Mouse (Mus musculus): ENCODE results near the gene Scgb1c1. TPM values are rescaled to one million over a fixed set of nuclear protein-coding genes. Genes with fewer than 3 reads are reported as not detected.
A peak's percentile ranks its signal among the peaks of the same experiment; 100 is the strongest.

Scgb1c1 gene
- polyA plus RNA-seq, 1 experiment from 2014 or later: not detected

GRCm38 (mm10) chr7:140857550-140858505 is 12.5 kb downstream of the Scgb1c1 start, which contains the start of gene Bet1l:
TSS of gene Bet1l (minus strand) at chr7:140857577.
- peaks cover 66% of the 10 kb centered on the region for H3K36me3 ChIP-seq
- 40% methylated on average over 40 of the region's 40 CpGs for WGBS

GRCm38 (mm10) chr7:140858746-140859145 is 13.4 kb downstream of the Scgb1c1 start:
- Histone ChIP-seq H3K27me3 (no peaks in the 10 kb centered on the region), H3K4me3 (replicated peaks) (peak overlapping the region; percentile 75), H3K27ac (no peak overlapping the region), H3K4me1 (replicated peaks) (peaks cover 25% of the 10 kb centered on the region), H3K4me2 (peak overlapping the region; percentile 100), H3K9ac (replicated peaks) (no peak overlapping the region), H3K9me3 (no peaks in the 10 kb centered on the region), H3K36me3 (peaks cover 65% of the 10 kb centered on the region)
- no peak for ATAC-seq (ENCODE audit: insufficient number of reproducible peaks, insufficient read depth, low FRiP score, low TSS enrichment, low read depth)
- WGBS: 94% methylated on average over 8 of the region's 8 CpGs

More at GRCm38 (mm10) chr7:140857550-140858505, 12.5 kb downstream of the Scgb1c1 start, which contains the start of gene Bet1l:
- H3K9ac ChIP-seq (replicated peaks): peak within 1 kb of the TSS; percentile 90
- H3K27ac ChIP-seq: peak within 1 kb of the TSS; percentile 82
- H3K4me2 ChIP-seq: peak within 1 kb of the TSS; percentile 100
- peak; percentile 38 for ATAC-seq (ENCODE audit: insufficient number of reproducible peaks, insufficient read depth, low FRiP score, low TSS enrichment, low read depth)
- H3K27me3 ChIP-seq: no peaks in the 10 kb centered on the region
- no peaks in the 10 kb centered on the region for H3K9me3 ChIP-seq
- H3K4me3 ChIP-seq (replicated peaks): peak within 1 kb of the TSS; percentile 75
- peaks cover 25% of the 10 kb centered on the region for H3K4me1 ChIP-seq (replicated peaks)

- peaks cover 68% of the 10 kb centered on the region for H3K36me3 ChIP-seq
- ATAC-seq (ENCODE audit: insufficient number of reproducible peaks, insufficient read depth, low FRiP score, low TSS enrichment, low read depth): no peak
- peaks cover 23% of the 10 kb centered on the region for H3K4me1 ChIP-seq (replicated peaks)
- no peaks in the 10 kb centered on the region for H3K9me3 ChIP-seq
- no peak overlapping the region for H3K27ac ChIP-seq
- H3K27me3 ChIP-seq: no peaks in the 10 kb centered on the region
- 71% methylated on average over 6 of the region's 6 CpGs for WGBS
- no peak overlapping the region for H3K4me3 ChIP-seq (replicated peaks)
- H3K9ac ChIP-seq (replicated peaks): no peak overlapping the region
- no peak overlapping the region for H3K4me2 ChIP-seq
These were observed 14.7 kb downstream of the Scgb1c1 start for GRCm38 (mm10) chr7:140859997-140860396.

GRCm38 (mm10) chr7:140860728-140861127 is 15.4 kb downstream of the Scgb1c1 start:
- no peaks in the 10 kb centered on the region for H3K9me3 ChIP-seq
- no peaks in the 10 kb centered on the region for H3K27me3 ChIP-seq
- H3K27ac ChIP-seq: no peak overlapping the region
- peaks cover 16% of the 10 kb centered on the region for H3K4me1 ChIP-seq (replicated peaks)
- H3K9ac ChIP-seq (replicated peaks): no peak overlapping the region
- H3K36me3 ChIP-seq: peaks cover 73% of the 10 kb centered on the region
- no peak overlapping the region for H3K4me2 ChIP-seq
- 85% methylated on average over 5 of the region's 5 CpGs for WGBS
- no peak overlapping the region for H3K4me3 ChIP-seq (replicated peaks)
- ATAC-seq (ENCODE audit: insufficient number of reproducible peaks, insufficient read depth, low FRiP score, low TSS enrichment, low read depth): no peak

- H3K4me3 ChIP-seq (replicated peaks): no peak overlapping the region
- no peak overlapping the region for H3K4me2 ChIP-seq
- H3K27ac ChIP-seq: no peak overlapping the region
- H3K4me1 ChIP-seq (replicated peaks): 0 out of 2 replicates have a peak, but pooled peaks cover under 1% of the 10 kb centered on the region
- H3K9ac ChIP-seq (replicated peaks): no peak overlapping the region
- H3K36me3 ChIP-seq: peaks cover 78% of the 10 kb centered on the region
- no peaks in the 10 kb centered on the region; the same call in 1 of the 2 replicates for H3K27me3 ChIP-seq
- 89% methylated on average over 12 of the region's 12 CpGs for WGBS
- ATAC-seq (ENCODE audit: insufficient number of reproducible peaks, insufficient read depth, low FRiP score, low TSS enrichment, low read depth): no peak
- no peaks in the 10 kb centered on the region for H3K9me3 ChIP-seq
These were observed 19.4 kb downstream of the Scgb1c1 start for GRCm38 (mm10) chr7:140864761-140865160.

- WGBS: 87% methylated on average over 4 of the region's 4 CpGs
- H3K4me2 ChIP-seq: no peak overlapping the region
- 0 out of 2 replicates have a peak, but pooled peaks cover 2% of the 10 kb centered on the region for H3K4me1 ChIP-seq (replicated peaks)
- H3K9ac ChIP-seq (replicated peaks): no peak overlapping the region
- no peak for ATAC-seq (ENCODE audit: insufficient number of reproducible peaks, insufficient read depth, low FRiP score, low TSS enrichment, low read depth)
- no peaks in the 10 kb centered on the region; the same call in 1 of the 2 replicates for H3K27me3 ChIP-seq
- no peaks in the 10 kb centered on the region for H3K9me3 ChIP-seq
- H3K36me3 ChIP-seq: peaks cover 52% of the 10 kb centered on the region
- no peak overlapping the region for H3K27ac ChIP-seq
- H3K4me3 ChIP-seq (replicated peaks): no peak overlapping the region
These were observed 28.9 kb downstream of the Scgb1c1 start for GRCm38 (mm10) chr7:140874224-140874623.

- H3K9ac ChIP-seq (replicated peaks): no peak overlapping the region
- 88% methylated on average over 6 of the region's 6 CpGs for WGBS
- H3K4me3 ChIP-seq (replicated peaks): no peak overlapping the region
- H3K4me2 ChIP-seq: no peak overlapping the region
- no peak for ATAC-seq (ENCODE audit: insufficient number of reproducible peaks, insufficient read depth, low FRiP score, low TSS enrichment, low read depth)
- peaks cover 45% of the 10 kb centered on the region for H3K36me3 ChIP-seq
- no peak overlapping the region for H3K27ac ChIP-seq
- 0 out of 2 replicates have a peak, but pooled peaks cover 4% of the 10 kb centered on the region for H3K4me1 ChIP-seq (replicated peaks)
- no peaks in the 10 kb centered on the region for H3K9me3 ChIP-seq
- H3K27me3 ChIP-seq: no peaks in the 10 kb centered on the region
These were observed 32.0 kb downstream of the Scgb1c1 start for GRCm38 (mm10) chr7:140877364-140877763.

GRCm38 (mm10) chr7:140879355-140879754 is 34.0 kb downstream of the Scgb1c1 start:
- Histone ChIP-seq H3K4me2 (no peak overlapping the region), H3K27ac (no peak overlapping the region), H3K9ac (replicated peaks) (no peak overlapping the region), H3K4me1 (replicated peaks) (peaks cover 11% of the 10 kb centered on the region), H3K27me3 (no peaks in the 10 kb centered on the region), H3K36me3 (peaks cover 36% of the 10 kb centered on the region), H3K9me3 (no peaks in the 10 kb centered on the region), H3K4me3 (replicated peaks) (no peak overlapping the region)
- ATAC-seq (ENCODE audit: insufficient number of reproducible peaks, insufficient read depth, low FRiP score, low TSS enrichment, low read depth): no peak
- 95% methylated on average over 7 of the region's 7 CpGs for WGBS

- Histone ChIP-seq H3K36me3 (peaks cover 37% of the 10 kb centered on the region), H3K4me1 (replicated peaks) (peaks cover 11% of the 10 kb centered on the region), H3K27ac (no peak overlapping the region), H3K9ac (replicated peaks) (no peak overlapping the region), H3K4me3 (replicated peaks) (no peak overlapping the region), H3K27me3 (no peaks in the 10 kb centered on the region), H3K9me3 (no peaks in the 10 kb centered on the region), H3K4me2 (peak overlapping the region; percentile 68; the same call in 1 of the 2 replicates)
- 85% methylated on average over 3 of the region's 3 CpGs for WGBS
- no peak for ATAC-seq (ENCODE audit: insufficient number of reproducible peaks, insufficient read depth, low FRiP score, low TSS enrichment, low read depth)
These were observed 35.1 kb downstream of the Scgb1c1 start for GRCm38 (mm10) chr7:140880419-140880818.

- Histone ChIP-seq H3K27ac (no peak overlapping the region), H3K9me3 (no peaks in the 10 kb centered on the region), H3K36me3 (peaks cover 37% of the 10 kb centered on the region), H3K4me1 (replicated peaks) (peaks cover 11% of the 10 kb centered on the region), H3K9ac (replicated peaks) (peak overlapping the region; percentile 82; the same call in 1 of the 2 replicates), H3K27me3 (no peaks in the 10 kb centered on the region), H3K4me2 (peak overlapping the region; percentile 68), H3K4me3 (replicated peaks) (peak overlapping the region; percentile 92)
- ATAC-seq (ENCODE audit: insufficient number of reproducible peaks, insufficient read depth, low FRiP score, low TSS enrichment, low read depth): no peak
- WGBS: 19% methylated on average over 8 of the region's 8 CpGs
These were observed 35.6 kb downstream of the Scgb1c1 start for GRCm38 (mm10) chr7:140880865-140881515.

Measured in limb, embryonic 12.5 days (tissue).